Mouse (Mus musculus): Measurements from ENCODE around the gene Dync2li1.

GRCm38 (mm10) chr17:84585104-84585503, 41.2 kb upstream of the Dync2li1 start:
- no peak for TF ChIP-seq CTCF (IDR thresholded peaks at IDR 0.05; ENCODE audit: borderline replicate concordance, extremely low read depth, insufficient read depth, insufficient read length)
- no peak for TF ChIP-seq POLR2A (IDR thresholded peaks at IDR 0.05; ENCODE audit: borderline replicate concordance, extremely low read depth, insufficient read depth, insufficient read length, poor library complexity, severe bottlenecking)

Data from brain, embryonic 14.5 days (tissue).